Mouse (Mus musculus): Measurements from ENCODE around the gene Sgpp2. TPM values are rescaled to one million over a fixed set of nuclear protein-coding genes. Genes with fewer than 3 reads are reported as not detected.

The Sgpp2 gene
- polyA plus RNA-seq, 1 experiment, result not detected

DNA sequence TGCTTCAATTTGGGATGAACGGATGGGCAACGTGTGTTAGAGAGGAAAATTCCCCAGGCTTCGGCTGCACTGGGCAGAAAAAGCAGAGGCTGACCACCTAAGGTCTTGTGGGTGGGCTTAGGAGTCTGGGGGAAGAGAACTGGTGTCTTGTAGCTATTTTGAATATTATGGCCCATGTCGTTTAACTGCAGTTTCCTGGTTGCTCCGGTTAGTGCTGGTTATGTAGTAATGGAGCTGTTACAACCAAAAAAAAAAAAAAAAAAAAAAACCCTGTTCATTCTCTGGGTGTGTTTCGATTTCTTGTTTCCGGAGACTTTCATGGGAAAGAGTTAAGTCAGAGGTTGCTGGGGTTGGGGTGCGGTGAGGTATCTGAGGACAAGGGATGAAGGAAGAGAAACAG, 12.7 kb downstream of the Sgpp2 start:
- H3K4me1 ChIP-seq (ENCODE audit: control insufficient read depth, insufficient read depth, insufficient read length, low read length), result no peaks in the 10 kb centered on the region
- no peak overlapping the region for H3K27ac ChIP-seq (replicated peaks; ENCODE audit: low read depth, low read length)
- H3K4me3 ChIP-seq (ENCODE audit: insufficient read depth, low read depth, low read length), result no peak overlapping the region

DNA sequence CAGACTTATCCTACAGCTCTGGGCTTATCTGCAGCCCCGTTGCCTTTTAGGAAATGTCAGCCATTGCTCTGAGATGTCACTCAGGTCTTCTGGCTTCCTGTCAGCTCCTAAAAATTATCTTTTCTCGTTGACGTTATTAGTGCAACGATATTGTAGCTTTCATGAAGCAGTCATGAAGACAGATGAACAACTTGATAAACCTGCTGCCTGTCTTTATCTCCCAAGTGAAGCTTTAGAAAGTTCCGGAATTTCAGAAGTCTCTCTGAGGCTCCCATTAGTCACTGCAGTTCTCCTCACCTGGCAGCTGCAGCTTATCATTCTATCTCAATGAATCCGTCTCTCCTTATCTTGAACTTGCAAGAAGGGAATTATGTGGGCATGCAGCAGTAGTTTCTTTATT, 13.9 kb downstream of the Sgpp2 start:
- H3K27ac ChIP-seq (replicated peaks; ENCODE audit: low read depth, low read length), result no peak overlapping the region
- no peaks in the 10 kb centered on the region for H3K4me1 ChIP-seq (ENCODE audit: control insufficient read depth, insufficient read depth, insufficient read length, low read length)
- no peak overlapping the region for H3K4me3 ChIP-seq (ENCODE audit: insufficient read depth, low read depth, low read length)

DNA sequence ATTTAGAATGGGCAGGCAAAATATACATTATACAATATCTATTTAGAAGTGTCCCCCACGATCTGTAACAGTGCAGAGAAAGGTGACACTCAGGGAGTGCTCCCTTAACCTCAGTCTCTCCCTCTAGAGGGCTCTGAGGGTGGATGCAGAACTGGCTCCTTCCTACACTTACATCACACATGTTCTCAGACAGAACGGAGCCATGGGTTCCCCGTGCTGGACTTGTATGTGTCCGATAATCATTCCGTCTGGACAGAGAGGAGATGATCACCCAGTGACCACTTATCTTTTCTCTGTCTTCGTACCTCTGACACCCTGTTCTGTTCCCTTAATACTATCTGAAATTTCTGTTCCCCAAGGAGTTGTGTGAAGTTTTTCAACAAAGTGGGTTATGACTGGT, 15.7 kb downstream of the Sgpp2 start:
- no peak overlapping the region for H3K27ac ChIP-seq (replicated peaks; ENCODE audit: low read depth, low read length)
- H3K4me3 ChIP-seq (ENCODE audit: insufficient read depth, low read depth, low read length), result no peak overlapping the region
- no peaks in the 10 kb centered on the region for H3K4me1 ChIP-seq (ENCODE audit: control insufficient read depth, insufficient read depth, insufficient read length, low read length)

DNA sequence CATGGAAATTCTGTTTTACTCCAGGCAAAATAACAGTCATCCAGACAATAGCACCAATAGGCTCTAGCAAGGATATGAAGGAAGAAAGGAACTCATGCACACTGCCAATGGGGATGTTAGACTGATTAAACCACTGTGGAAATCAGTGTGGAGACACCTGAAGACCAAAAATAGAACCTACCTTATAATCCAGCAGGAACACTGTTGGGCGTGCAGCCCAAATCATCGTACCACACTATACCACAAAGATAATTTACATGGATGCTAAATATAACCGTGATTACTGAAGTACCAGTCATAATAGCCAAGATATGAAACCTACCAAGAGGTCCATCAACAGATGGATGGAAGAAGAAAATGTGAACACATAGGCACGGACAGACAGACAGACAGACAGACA, 18.5 kb downstream of the Sgpp2 start:
- no peaks in the 10 kb centered on the region for H3K4me1 ChIP-seq (ENCODE audit: control insufficient read depth, insufficient read depth, insufficient read length, low read length)

DNA sequence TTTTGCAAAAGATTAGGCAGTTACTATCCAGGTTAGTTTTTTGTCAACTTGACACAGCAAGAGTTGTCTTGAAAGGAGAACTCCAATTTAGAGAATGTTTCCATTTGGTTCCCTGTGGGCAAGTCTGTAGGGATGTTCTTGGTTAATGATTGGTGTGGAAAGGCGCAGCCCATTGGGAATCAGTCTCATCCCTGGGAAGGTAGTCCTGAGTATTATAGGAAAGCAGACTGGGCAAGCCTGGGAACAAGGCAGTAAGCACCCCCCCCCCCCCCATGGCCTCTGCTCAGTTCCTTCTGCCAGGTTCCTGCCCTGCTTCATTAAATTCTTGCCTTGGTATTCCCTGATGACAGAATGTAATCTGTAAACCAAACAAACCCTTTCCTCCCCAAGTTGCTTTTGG, 19.7 kb downstream of the Sgpp2 start:
- H3K27ac ChIP-seq (replicated peaks; ENCODE audit: low read depth, low read length), result no peak overlapping the region
- no peak overlapping the region for H3K4me3 ChIP-seq (ENCODE audit: insufficient read depth, low read depth, low read length)
- H3K4me1 ChIP-seq (ENCODE audit: control insufficient read depth, insufficient read depth, insufficient read length, low read length), result no peaks in the 10 kb centered on the region

More for the DNA sequence above, 18.5 kb downstream of the Sgpp2 start:
- Histone ChIP-seq H3K27ac (replicated peaks; ENCODE audit: low read depth, low read length) (no peak overlapping the region), H3K4me3 (ENCODE audit: insufficient read depth, low read depth, low read length) (no peak overlapping the region)

GRCm38 (mm10) chr1:78330620-78331158, 20.5 kb downstream of the Sgpp2 start:
- Histone ChIP-seq H3K4me3 (ENCODE audit: insufficient read depth, low read depth, low read length) (no peak overlapping the region), H3K27ac (replicated peaks; ENCODE audit: low read depth, low read length) (no peak overlapping the region), H3K4me1 (ENCODE audit: control insufficient read depth, insufficient read depth, insufficient read length, low read length) (no peaks in the 10 kb centered on the region)

- Histone ChIP-seq H3K4me1 (ENCODE audit: control insufficient read depth, insufficient read depth, insufficient read length, low read length) (no peaks in the 10 kb centered on the region), H3K4me3 (ENCODE audit: insufficient read depth, low read depth, low read length) (no peak overlapping the region), H3K27ac (replicated peaks; ENCODE audit: low read depth, low read length) (no peak overlapping the region)
These were observed 27.6 kb downstream of the Sgpp2 start for GRCm38 (mm10) chr1:78337726-78338125.

- Histone ChIP-seq H3K27ac (replicated peaks; ENCODE audit: low read depth, low read length) (no peak overlapping the region), H3K4me3 (ENCODE audit: insufficient read depth, low read depth, low read length) (no peak overlapping the region), H3K4me1 (ENCODE audit: control insufficient read depth, insufficient read depth, insufficient read length, low read length) (no peaks in the 10 kb centered on the region)
These were observed 28.1 kb downstream of the Sgpp2 start for GRCm38 (mm10) chr1:78338212-78338611.

GRCm38 (mm10) chr1:78339941-78340340, 29.8 kb downstream of the Sgpp2 start:
- no peaks in the 10 kb centered on the region for H3K4me1 ChIP-seq (ENCODE audit: control insufficient read depth, insufficient read depth, insufficient read length, low read length)
- H3K27ac ChIP-seq (replicated peaks; ENCODE audit: low read depth, low read length), result no peak overlapping the region
- H3K4me3 ChIP-seq (ENCODE audit: insufficient read depth, low read depth, low read length), result no peak overlapping the region

DNA sequence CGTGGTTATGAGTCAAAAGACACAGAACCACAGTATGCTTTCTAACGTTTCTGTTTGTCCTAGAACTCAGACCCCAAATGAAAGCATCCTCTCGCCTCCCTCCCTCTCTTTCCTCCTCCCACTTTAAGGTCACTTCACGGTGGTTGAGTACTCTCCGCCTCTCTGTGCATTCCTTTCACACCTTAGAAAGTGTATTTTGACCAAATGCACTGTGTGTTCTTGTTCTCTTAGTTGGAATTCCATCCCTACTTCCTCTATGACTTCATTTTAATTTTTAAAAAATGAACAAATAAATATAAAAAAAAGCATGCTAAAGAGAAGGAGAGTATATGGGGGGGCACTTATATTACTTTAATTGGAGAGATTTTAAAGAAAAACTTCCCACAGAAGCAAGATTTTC, 30.4 kb downstream of the Sgpp2 start:
- H3K4me3 ChIP-seq (ENCODE audit: insufficient read depth, low read depth, low read length), result no peak overlapping the region
- H3K4me1 ChIP-seq (ENCODE audit: control insufficient read depth, insufficient read depth, insufficient read length, low read length), result no peaks in the 10 kb centered on the region
- no peak overlapping the region for H3K27ac ChIP-seq (replicated peaks; ENCODE audit: low read depth, low read length)

DNA sequence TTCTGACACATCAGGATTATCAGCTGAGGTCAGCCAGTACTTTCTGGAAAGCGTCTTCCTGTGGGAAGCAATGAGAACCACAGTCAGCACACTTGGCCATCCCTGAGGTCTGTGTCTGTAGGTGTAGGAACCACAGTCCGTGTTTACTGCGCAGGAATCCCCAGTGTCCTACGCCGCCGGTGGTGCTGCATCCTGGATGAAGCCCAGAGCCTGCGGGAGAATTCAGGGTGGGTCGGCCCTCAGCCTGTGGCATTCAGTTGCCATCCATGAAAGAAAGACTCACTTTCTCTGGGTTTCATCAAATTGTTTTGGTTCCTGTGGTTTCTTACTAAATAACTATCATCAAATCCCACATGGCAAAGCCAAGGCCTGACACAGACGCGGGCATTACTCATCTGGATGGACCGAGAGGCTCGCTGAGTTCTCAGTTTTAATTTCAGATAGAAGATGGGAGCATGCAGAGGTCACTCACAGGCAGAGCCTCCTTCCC, 37.2 kb downstream of the Sgpp2 start:
- H3K27ac ChIP-seq (replicated peaks; ENCODE audit: low read depth, low read length), result no peak overlapping the region
- H3K4me3 ChIP-seq (ENCODE audit: insufficient read depth, low read depth, low read length), result no peak overlapping the region
- no peaks in the 10 kb centered on the region for H3K4me1 ChIP-seq (ENCODE audit: control insufficient read depth, insufficient read depth, insufficient read length, low read length)

DNA sequence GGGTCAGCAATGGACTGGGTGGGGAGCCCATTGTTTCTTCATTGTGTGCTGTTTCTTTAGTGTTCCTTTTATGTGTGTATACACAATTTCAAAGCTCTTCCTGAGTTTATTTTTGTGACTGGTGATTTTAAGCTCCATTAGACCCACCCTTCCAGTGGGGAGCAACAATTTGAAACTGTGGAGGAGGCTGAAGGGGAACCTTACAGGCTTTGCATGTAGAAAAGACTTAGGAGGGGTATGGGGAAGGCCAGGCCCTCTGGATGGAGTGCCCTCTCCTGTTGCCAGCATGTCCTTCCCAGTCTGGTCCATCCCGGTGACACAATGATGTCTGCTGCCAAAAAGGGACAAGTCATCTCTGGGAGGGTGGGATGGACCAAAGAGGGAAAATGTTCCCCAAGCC, 39.1 kb downstream of the Sgpp2 start:
- Histone ChIP-seq H3K4me3 (ENCODE audit: insufficient read depth, low read depth, low read length) (no peak overlapping the region), H3K4me1 (ENCODE audit: control insufficient read depth, insufficient read depth, insufficient read length, low read length) (no peaks in the 10 kb centered on the region), H3K27ac (replicated peaks; ENCODE audit: low read depth, low read length) (no peak overlapping the region)

DNA sequence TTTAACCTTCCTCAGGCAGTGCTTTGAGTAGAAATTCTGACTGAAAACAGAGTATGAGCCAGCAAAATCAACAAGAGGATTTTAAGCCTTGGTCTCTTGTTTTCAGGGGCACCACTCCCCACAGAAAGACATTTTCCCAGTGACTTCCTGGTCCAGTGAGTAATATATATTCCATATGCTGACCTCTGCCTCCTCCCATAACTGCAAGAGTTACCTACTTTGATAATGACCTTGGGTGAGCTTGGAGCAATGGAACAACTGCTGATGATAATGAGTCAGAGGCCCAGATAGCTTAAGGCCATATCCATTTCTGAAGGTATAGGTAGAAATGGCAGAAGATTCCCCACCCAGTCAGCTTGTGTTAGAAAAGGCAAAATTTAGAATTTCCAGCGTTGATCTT, 43.1 kb downstream of the Sgpp2 start:
- Histone ChIP-seq H3K4me1 (ENCODE audit: control insufficient read depth, insufficient read depth, insufficient read length, low read length) (no peaks in the 10 kb centered on the region), H3K4me3 (ENCODE audit: insufficient read depth, low read depth, low read length) (no peak overlapping the region), H3K27ac (replicated peaks; ENCODE audit: low read depth, low read length) (no peak overlapping the region)

DNA sequence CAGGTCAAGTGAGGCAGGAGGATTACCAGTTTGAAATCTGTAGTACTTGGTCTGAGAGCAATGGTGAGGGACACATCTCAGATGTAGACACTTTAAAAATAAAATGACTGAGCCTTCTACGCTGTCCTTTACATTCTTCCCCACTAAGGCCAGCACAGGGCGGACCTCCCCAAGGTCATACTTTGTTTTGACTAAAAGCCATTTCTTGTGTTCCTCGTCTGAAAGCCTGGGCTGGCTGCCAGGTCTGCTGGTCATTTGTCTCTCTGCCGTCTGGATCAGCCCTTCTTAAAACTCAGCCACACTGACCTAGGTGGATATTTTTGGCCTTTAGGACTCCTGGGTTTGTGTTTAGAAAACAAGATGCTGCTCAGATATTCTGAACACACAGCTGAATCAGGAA, 45.0 kb downstream of the Sgpp2 start:
- Histone ChIP-seq H3K27ac (replicated peaks; ENCODE audit: low read depth, low read length) (no peak overlapping the region), H3K4me1 (ENCODE audit: control insufficient read depth, insufficient read depth, insufficient read length, low read length) (no peaks in the 10 kb centered on the region), H3K4me3 (ENCODE audit: insufficient read depth, low read depth, low read length) (no peak overlapping the region)

DNA sequence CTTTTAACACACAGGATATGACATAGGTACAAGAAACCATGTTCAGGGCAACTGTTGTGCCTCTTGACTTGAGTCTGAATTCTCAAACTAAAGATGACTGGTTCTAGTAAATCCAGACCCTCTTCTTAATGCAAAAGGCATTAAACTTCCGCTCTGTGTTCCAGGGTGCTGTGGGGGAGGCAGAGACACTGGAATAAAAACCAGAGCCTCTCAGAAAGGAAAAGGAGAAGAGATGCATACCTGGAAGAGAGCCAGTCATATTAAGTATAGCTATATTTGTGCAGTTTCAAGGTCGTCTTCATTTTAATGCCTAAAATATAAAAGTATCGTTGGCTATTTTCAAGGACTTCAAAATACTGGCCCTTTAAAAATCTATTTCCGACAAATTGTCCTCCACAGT, 47.3 kb downstream of the Sgpp2 start:
- no peaks in the 10 kb centered on the region for H3K4me1 ChIP-seq (ENCODE audit: control insufficient read depth, insufficient read depth, insufficient read length, low read length)
- no peak overlapping the region for H3K27ac ChIP-seq (replicated peaks; ENCODE audit: low read depth, low read length)
- no peak overlapping the region for H3K4me3 ChIP-seq (ENCODE audit: insufficient read depth, low read depth, low read length)

GRCm38 (mm10) chr1:78357868-78358267, 47.7 kb downstream of the Sgpp2 start:
- no peak overlapping the region for H3K27ac ChIP-seq (replicated peaks; ENCODE audit: low read depth, low read length)

More at GRCm38 (mm10) chr1:78357868-78358267, 47.7 kb downstream of the Sgpp2 start:
- Histone ChIP-seq H3K4me3 (ENCODE audit: insufficient read depth, low read depth, low read length) (no peak overlapping the region), H3K4me1 (ENCODE audit: control insufficient read depth, insufficient read depth, insufficient read length, low read length) (no peaks in the 10 kb centered on the region)

Data from brown adipose tissue, adult 24 weeks (tissue).